Mouse (Mus musculus): Measurements from ENCODE around the gene Ncoa6.
"Not testable (repeated sequence)": the region's sequence is repeated elsewhere in the genome, so short reads cannot be mapped to it uniquely, and the experiment has no call there.

Gene Ncoa6

DNA sequence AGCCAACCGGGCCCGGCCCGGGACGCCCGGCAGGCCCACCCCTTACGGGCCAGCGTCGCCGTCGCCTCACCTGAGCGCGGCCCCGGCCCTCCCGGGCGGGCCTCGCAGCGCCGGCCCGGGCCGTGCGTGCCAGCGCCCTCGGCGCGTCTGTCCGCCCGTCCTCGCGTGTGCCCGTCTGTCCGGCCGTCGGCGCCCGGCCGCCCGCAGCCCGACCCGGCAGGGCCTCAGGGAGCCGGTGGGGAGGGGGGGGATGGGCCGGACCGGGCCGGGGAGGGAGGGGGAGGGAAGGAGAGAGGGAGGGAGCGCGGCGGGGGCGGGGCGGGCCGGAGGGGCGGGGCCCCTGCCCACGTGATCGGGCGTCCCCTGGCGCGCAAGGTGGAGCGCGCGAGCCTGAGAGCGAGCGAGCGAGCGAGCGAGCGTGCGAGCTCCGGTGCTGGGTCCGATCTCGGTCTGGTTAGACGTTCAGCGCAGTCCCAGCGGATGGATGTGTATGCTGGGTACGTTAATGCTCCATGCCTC is at the start of gene Ncoa6:
Gene Ncoa6 (minus strand): TSS at position 325 of the 519 bp plus-strand sequence.
- peak; percentile 30 to 49 for DNase-seq (ENCODE audit: low spot score in 2 of 2)

- DNase-seq (ENCODE audit: low spot score in 2 of 2) = no peak
Measured at GRCm38 (mm10) chr2:155518531-155519270, 45.0 kb upstream of the Ncoa6 start.

DNA sequence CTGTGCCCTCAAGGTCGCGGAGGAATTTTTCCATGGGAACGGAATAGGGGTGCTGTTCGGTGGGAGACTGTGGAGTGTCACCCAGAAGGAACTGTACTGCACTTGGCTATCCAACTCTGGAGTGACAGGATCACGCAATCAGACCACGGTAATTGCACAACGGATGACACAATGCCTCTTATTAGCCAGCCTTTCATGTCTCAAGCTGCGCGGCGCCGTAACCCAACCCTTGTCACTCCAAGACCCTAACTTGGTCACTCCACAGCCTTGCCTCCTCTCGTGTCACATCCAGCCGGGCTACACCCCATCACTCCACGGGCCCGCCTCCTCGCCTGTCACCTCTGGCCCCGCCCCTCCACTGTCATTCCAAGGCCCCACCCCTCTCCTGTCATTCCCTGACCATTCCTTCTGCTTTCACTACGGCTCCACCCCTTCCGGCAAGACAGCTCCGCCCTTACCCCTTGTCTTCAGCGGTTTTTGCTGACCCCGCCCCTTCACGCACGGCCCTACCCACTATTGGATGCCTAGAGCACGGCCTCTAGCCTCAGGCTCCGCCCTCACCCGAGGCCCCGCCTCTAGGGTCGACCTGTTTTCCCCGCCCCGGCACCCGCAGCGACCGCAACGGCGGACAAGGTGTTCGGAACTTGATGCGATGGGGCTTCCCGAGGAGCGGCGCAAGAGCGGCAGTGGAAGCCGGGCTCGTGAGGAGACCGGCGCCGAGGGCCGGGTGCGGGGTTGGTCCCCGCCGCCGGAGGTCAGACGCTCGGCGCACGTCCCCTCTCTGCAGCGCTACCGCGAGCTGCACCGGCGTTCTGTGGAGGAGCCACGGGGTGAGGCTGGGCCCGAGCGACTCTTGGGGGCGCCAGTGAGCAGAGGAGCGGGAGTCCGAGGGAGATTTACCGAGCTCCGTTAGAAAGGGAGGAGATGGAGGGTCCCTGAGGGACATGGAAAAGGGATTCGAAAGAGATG is 44.0 kb upstream of the Ncoa6 start, which contains the start of the genes Acss2 and Ggt7:
Gene Acss2 (plus strand): TSS at position 494 of the 969 bp plus-strand sequence.
Gene Ggt7 (minus strand): TSS at position 783 of the 969 bp plus-strand sequence.
- peak; percentile 97 to 98 for DNase-seq (ENCODE audit: low spot score in 2 of 2)

GRCm38 (mm10) chr2:155515941-155516340 is 42.2 kb upstream of the Ncoa6 start:
- peak in 1 of 2 experiments; percentile 59 for DNase-seq (ENCODE audit: low spot score in 2 of 2)

GRCm38 (mm10) chr2:155514666-155515065 is 41.0 kb upstream of the Ncoa6 start:
- DNase-seq (ENCODE audit: low spot score in 2 of 2) = peak; percentile 87 to 88

DNA sequence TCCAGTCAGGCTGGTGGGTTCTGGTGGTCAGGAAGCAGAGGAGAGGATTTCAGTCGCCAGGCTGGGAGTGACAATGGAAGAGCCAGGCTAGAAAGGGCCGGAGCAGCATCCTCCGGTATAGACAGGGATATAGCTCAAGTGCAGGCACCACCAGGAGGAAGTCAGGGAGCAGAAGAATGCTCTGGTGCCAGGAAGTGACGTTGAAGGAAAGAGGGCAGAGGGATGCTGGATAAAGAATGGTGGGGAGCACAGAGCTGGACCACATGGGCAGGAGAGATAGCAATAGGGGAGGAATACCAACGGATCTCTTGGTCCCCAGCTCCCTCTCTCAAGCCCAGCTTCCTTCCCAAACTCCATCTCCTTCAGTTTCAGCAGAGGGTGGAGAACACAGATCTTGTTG is 39.8 kb upstream of the Ncoa6 start:
- no peak for DNase-seq (ENCODE audit: low spot score in 2 of 2)

GRCm38 (mm10) chr2:155512479-155512878 is 38.8 kb upstream of the Ncoa6 start:
- no peak for DNase-seq (ENCODE audit: low spot score in 2 of 2)

DNA sequence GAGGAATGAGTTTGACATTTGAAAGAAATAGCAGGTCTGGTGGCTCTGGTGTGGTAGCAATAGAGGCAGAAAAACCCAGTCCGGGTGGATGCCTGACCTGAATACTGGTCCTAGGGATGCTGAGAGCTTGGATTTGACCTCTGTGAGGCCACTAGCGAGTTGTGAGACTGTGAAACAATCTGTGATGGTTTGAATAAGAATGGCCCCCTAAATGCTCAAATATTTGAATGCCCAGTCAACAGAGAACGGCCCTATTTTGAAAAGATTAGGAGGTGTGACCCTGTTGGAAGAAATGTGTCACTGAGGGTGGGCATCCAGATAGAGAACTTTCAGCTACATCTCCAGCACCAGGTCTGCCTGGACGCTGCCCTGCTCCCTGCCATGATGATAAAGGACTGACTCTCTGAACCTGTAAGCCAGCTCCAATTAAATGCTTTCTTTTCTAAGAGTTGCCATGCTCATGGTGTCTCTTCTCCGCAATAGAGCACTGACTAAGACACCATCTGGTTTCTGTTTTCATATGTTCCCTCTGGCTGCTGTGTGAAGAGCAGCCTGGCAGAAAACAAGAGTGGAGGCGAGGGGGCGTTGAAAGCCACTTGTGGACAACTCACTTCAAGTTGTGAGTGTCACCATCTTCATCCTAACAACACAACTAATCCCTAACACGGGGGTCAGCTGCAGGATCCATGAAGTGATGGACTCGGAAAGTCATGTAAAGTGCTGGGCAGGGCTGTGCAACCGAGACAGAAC is 34.2 kb upstream of the Ncoa6 start:
- DNase-seq (ENCODE audit: low spot score in 2 of 2) = peak; percentile 30 to 54

- no peak for DNase-seq (ENCODE audit: low spot score in 2 of 2)
Measured at GRCm38 (mm10) chr2:155505811-155506210, 32.1 kb upstream of the Ncoa6 start.

GRCm38 (mm10) chr2:155504440-155505355 is 31.0 kb upstream of the Ncoa6 start:
- DNase-seq (ENCODE audit: low spot score in 2 of 2) = no peak

DNA sequence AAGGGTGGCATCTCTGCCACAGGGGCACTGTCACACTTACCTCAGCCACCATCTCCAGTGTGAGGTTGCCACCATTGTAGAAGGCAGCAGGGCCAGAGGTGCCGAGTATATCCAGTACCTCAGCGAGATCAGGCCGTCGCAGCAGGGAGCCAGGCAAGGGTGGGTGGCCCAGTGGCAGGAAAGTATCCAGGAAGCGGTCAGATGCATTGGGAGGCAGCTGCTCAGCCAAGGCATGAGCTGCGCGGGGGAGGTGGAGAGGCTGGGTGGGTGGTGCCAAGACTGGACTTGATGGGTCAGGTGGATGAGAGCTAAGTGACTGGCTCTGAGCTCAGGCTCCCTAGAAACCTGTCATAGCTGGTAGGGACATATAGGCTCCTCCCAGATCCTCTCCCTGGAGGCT is 28.9 kb upstream of the Ncoa6 start:
- peak in 1 of 2 experiments; percentile 56 for DNase-seq (ENCODE audit: low spot score in 2 of 2)

GRCm38 (mm10) chr2:155490998-155491397 is 17.3 kb upstream of the Ncoa6 start:
- DNase-seq (ENCODE audit: low spot score in 2 of 2) = no peak

- no peak for DNase-seq (ENCODE audit: low spot score in 2 of 2)
Measured at GRCm38 (mm10) chr2:155482021-155482420, 8.3 kb upstream of the Ncoa6 start.

DNA sequence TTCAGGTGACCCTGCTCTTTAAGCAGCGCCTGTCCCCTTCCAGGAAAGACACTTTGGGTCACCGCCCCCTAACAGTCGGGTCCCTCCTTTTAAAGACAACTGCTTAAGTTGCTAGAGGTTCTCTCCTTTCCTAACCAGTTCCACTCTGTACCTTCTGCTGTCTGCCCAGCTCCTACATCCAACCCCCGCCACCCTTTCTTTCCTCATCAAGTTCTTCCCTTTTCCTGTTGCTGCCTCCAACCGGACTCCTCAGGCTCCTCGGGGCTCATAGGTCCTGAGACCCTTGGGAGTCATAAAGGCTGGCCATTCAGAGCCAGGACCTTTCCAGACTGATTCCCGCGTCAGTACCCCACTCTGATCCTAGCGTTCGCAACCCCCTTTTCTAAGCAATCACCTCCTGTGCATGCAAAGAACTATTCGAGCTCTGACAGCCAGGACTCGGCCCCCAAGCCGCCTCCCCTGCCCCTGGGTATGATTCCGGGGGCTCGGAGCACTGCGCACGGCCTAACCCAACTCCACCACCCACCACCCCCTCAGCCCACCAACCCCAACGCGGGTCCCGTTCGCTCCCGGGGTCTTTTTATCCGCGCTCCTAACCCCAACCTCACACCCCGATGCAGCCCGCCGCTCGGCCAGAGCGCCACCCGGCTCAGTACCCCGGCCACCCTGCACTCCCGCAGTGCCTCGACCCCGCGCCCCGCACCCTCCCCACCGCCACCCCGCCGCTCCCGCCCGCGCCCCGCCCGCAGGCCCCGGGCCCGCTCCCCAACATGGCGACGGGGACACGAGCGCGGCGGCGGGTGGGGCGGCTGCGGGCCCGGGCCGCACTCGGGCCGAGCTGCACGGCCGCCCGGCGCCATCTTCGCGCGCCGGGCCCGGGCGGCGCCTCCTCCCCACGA is 774 bp downstream of the Ncoa6 start:
- peak in 1 of 2 experiments; percentile 19 for DNase-seq (ENCODE audit: low spot score in 2 of 2)

DNA sequence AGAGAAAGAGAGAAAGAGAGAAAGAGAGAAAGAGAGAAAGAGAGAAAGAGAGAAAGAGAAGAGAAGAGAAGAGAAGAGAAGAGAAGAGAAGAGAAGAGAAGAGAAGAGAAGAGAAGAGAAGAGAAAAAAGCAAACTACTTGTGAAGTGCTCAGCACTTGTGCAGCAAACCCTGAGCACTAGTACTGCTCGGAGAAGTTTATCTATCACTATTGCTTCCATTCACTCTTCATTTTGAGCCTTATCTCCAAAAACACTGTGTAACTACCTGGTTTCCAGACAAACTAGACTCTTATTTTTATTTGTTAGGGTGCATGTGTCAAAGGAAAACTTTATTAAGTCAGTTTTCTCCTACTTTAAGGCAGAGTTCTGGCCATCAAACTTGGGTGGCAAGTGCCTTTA is 6.8 kb downstream of the Ncoa6 start:
- DNase-seq (ENCODE audit: low spot score in 2 of 2) = no peak

DNA sequence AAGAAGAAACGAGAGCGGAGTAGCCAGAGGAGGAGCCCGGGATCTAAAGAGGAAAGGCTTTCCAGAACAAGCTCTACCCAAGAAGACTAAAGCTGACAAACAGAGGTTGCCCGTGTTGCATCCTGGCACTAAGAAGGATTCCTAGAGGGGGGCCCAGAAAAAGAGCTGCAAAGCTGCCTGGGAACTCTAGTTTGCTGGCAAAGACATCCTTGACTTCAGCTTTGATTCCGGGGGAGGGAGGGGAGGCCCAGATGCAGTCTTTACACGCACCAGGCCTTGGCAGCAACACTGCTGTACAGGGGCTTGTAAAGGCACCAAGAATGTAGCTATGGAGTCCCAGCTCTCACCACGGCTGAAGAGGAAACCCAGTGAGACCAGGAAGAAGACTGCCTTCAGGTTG is 20.1 kb downstream of the Ncoa6 start:
- no peak for DNase-seq (ENCODE audit: low spot score in 2 of 2)

DNA sequence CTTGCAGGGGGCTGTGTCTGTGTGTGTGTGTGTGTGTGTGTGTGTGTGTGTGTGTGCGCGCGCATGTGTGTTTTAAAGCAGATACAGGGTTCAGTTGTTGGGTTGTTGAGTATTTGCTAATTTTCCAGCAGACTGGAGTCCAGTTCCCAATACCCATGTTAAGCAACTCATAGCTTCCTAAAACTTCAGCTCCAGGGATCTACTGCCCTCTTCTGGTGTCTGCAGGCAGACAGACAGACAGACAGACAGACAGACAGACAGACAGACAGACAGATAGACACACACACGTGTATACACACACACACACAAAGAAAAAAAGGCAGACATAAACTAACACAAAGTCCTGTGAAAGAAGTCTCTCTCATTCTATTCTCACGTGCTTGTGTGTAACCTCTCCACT is 22.4 kb downstream of the Ncoa6 start:
- DNase-seq (ENCODE audit: low spot score in 2 of 2) = no peak

DNA sequence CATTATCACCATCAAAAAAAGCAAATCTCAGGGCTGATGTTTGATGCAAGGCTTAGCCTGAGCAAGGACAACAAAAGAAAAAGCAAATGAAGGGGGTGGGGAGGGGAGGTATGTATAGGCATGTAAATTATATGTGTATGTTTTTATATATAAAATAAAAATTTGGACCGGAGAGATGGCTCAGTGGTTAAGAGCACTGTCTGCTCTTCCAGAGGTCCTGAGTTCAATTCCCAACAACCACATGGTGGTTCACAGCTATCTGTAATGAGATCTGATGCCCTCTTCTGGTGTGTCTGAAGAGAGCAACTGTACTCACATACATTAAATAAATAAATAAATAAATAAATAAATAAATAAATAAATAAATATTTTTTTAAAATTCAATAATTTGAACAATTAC is 25.8 kb downstream of the Ncoa6 start:
- not testable (repeated sequence) for DNase-seq (ENCODE audit: low spot score in 2 of 2)

GRCm38 (mm10) chr2:155443446-155443845 is 30.2 kb downstream of the Ncoa6 start:
- DNase-seq (ENCODE audit: low spot score in 2 of 2) = no peak
